Mouse (Mus musculus) embryonic fibroblast, embryonic 13.5 days (primary cell): Measurements from ENCODE around the gene Chaf1a.

Experiments used
- CTCF ChIP-seq: IDR thresholded peaks from 2 replicates; pipeline ENCODE4 v1.5.1; 2011; ENCODE audit warnings: mild to moderate bottlenecking, control low read depth, low read length, moderate library complexity, borderline replicate concordance; ENCODE audit not compliant: insufficient read depth
- POLR2A ChIP-seq: IDR thresholded peaks from 2 replicates; pipeline ENCODE4 v1.6.1; 2011; ENCODE audit warnings: low read depth, mild to moderate bottlenecking, control low read depth, low read length, moderate library complexity

GRCm38 (mm10) chr17:56117251-56117710 lies 77.0 kb downstream of the Chaf1a start, which contains the start of gene Plin5:
- TF ChIP-seq POLR2A (no peak), CTCF (no peak)
